Mouse (Mus musculus) neural tube, embryonic 10.5 days (tissue): Measurements from ENCODE around the gene Poldip3.

Experiments
- DNase-seq: peaks from one replicate; pipeline ENCODE4 v3.0.0-alpha.2; 2017; ENCODE audit warnings: low spot score; ENCODE audit errors: extremely low spot score

Gene Poldip3

DNA sequence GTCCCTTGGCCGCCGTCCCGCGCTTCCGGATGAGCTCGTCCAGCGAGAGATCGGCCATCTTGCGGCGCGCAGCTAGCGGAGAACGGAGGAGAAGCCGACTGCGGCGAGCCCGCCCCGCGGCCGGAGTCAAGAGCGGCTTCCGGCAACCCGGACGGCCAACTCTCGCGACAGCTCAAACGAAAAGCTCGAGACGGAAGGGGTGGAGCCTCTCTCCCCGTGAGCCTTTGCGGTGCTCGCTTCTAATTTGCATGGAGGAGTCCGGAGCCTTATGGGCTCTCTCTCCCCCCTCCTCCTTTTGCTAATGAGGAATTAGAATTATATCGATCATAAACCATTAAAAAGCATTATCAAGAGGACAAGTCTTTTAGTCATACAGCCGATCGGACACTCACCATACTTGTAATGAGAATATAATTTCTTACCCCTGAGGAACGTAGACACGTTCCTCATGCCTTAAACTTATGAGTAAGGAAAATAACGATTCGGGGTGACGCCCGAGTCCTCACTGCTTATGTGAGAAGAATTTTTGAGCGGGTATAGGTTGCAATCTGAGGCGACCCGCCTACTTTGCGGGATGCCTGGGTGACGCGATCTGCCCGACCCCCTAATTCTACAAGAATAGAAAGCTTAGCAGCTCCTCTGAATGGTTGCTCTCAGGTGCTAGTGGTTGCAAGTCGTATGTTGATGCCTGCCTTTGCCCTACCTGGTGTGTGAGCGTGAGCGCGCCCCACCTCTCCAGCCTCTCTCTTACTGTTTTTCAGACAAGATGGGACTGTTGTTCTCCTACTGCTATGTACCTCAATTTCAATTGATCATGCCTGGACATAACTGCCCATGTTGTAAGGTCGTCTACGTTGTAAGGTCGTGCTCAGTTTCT, at the start of gene Poldip3:
Gene Poldip3, minus strand, starts transcription at position 189 of the 877 bp plus-strand sequence.
- DNase-seq = peak; percentile 97

- no peak for DNase-seq
Measured at GRCm38 (mm10) chr15:83193413-83193812, 44.2 kb upstream of the Poldip3 start.

DNA sequence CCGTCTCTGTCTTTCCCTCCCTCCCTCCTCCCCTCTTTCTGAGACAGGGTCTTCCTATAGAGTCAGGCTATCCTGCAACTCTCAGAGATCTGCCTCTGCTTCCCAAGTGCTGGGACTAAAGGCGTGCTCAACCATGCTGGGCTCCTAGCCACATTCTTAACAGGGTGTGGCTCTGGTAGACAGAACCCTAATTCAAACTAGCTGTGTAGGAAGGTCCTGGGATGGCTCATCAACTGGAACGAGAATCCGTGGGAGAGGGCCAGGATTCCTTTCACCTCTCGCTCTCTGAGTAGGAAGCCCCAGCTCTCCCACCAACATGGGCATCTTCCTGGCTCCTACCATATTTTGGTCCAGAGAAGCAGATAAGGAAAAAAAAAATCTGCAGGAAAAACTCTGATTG, 33.2 kb upstream of the Poldip3 start:
- no peak for DNase-seq

GRCm38 (mm10) chr15:83181800-83182330, 32.7 kb upstream of the Poldip3 start:
- no peak for DNase-seq

DNA sequence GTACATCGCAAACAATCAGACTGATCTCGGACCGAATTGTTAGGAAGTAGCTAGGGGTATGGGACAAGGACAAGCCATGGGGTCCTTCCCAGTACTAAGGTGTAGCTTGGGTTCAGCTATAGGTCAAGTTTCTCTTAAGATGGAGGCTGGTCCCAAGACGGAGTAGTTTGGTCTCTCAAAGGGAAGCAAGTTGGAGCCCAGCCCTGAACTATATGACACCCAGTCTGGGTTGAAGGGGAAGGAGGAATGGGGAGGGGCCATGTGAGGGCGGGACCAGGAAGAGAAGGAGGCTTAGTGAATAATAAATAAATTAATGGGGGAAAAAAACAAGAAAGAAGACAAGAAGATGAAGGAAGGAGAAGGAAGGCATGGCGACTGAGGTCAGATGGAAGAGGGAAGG, 30.8 kb upstream of the Poldip3 start:
- DNase-seq = no peak

GRCm38 (mm10) chr15:83176653-83177052, 27.5 kb upstream of the Poldip3 start:
- DNase-seq = no peak

- DNase-seq = no peak
Measured at GRCm38 (mm10) chr15:83173914-83174884, 25.0 kb upstream of the Poldip3 start.

GRCm38 (mm10) chr15:83172492-83173429, 23.6 kb upstream of the Poldip3 start, which contains the start of gene Cyb5r3:
Gene Cyb5r3, minus strand, starts transcription at chr15:83172592.
- DNase-seq = no peak

DNA sequence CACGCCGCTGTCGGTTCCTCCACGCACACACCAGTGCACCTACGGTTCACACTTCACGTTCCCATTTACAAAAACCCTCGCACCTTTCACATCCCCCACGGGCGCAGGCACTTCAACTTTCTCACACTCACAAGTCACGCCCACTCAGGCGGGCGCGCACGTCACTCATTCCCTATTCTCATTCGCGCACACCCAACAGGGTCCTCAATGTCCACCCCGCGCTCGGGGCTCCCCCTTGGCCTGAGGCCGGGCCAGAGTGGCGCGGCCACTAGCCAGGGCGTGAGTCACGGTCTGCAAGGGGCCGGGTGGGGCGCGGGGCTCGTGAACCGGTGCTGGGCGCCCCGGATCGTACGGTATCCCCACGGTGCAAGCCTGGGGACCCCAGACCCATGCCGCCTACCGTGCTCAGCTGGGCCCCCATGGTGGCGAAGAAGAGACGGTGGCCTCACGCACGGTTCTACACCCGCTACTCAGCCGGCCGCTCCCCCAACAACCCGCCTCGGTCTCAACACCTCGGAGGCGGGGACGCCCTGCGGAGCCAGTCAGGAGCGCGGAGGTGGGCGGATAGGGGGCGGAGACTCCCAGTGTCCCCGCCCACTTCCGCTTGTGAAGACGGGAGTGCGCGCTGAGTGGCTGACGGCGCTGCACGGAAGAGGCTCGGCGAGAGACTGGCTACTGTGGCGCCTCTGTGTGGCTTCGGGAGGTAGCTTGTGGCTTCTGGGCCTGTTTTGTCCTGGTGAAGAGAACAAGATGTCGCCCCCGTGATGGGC, 22.7 kb upstream of the Poldip3 start:
- DNase-seq = peak; percentile 93

DNA sequence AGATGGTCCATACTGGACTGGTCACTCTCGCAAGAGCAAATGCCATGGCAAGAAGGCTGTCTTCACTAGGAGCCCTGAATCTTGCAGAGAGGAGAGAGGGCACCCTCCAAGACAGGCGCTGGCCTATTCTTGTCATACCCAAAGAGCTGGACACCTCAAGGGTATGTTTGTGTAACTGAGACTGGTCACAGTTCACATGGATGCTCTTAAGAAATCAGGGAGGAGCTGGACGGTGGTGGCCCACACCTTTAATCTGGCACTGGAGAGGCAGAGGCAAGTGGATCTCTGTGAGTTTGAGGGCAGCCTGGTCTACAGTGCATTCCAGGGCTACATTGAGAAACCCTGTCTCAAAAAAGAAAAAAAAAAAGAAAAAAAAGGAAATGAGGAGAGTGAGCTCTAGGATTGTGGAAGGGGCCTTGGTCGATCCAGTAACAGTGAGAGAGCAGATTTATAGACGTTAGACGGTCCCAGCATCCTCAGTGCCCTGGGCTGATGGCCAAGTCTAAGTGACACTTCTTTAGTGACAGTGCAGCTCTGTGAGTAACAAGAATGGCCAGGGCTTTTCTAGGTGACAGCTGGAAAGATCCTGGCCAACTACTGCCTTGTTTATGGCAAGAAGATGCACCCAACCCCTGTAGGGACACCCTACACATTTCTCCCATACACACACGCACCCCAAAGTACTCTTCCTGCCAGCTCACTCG, 21.9 kb upstream of the Poldip3 start:
- DNase-seq = no peak

DNA sequence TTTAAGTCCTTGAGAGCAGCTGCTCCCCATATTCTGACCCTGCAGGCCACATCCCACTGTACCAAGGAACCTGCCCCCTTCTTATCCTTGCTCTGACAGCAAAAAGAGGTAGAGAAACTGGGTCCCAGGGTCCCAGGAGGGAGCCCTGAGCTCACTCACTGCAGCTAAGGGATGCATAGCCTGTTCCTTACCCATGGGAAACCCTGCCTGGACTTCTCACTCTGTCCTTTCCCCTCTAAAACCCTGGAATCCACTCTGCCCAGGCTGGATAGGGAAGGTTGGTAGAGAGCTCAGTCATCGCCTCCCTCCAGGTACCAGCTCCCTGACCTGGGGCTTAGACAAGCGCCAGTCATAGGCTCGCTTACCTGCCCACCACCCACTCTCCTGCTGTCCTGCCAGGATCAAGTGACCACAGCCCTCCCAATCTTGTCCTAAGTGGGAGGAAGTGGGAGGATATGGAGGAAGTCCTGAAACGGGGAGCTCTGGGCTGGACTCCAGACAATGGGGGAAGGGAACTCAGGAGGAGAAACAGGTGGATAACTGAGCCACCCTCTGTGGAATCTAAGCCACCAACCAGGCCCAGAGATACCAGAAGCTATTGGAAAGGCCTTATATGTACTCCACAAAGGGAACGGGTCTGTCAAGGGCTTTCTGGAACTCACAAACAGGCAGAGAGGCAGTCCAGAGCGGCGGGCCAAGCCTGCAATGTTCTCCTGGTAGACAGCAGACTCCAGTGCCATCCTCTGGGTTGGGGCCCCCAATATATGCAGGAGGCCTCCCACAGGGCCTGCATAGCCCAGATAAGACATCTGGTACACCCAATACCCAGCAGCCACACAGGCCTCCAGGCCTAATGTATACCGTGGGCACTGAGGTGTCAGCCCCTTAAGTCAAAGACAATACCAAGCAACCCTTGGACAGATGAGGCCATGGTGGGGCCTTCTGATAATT, 20.9 kb upstream of the Poldip3 start:
- no peak for DNase-seq

DNA sequence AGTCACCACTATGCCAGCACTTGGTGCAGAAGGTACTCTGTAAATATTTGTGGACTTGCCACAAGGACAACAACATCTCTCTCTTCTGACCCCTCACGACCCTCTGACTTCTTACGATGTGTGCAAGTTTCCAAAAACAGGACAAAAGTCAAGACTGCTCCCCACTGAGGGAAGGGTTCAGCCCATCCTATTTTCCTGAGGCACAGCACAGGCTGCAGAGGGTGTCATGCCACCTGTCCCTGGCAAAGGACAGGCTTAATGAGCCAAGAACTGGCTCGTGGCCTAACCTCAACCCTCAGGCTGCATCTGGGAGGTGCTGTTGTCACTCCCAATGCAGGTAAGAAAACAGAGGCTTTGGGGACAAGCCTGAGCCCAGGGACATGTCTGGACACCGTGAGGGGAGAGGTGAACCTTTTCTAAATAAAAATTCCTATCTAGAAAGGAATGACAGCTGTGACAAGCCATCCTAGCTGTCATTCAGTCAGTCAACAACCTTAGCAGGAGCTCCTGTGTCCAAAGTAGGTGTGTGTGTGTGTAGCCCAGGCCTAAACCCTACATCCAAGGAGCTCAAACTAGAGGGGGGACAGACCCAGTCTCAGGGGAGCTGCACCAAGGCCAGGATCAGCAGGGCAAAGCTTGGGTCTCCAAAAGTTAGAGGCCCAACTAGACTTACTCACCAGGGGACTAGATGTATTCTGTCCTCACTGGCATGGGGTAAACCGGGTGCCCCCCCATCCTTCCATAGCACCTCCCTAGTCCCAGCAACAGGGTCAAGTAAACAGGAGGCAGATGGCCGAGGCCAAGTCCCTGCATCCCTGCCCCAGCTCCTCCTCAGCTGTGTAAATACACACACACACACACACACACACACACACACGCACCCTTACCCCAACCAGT, 19.9 kb upstream of the Poldip3 start:
- no peak for DNase-seq

- DNase-seq = no peak
Measured at GRCm38 (mm10) chr15:83168311-83168710, 19.1 kb upstream of the Poldip3 start.

- DNase-seq = no peak
Measured at GRCm38 (mm10) chr15:83167550-83168065, 18.4 kb upstream of the Poldip3 start.

GRCm38 (mm10) chr15:83167126-83167525, 17.9 kb upstream of the Poldip3 start:
- DNase-seq = no peak

DNA sequence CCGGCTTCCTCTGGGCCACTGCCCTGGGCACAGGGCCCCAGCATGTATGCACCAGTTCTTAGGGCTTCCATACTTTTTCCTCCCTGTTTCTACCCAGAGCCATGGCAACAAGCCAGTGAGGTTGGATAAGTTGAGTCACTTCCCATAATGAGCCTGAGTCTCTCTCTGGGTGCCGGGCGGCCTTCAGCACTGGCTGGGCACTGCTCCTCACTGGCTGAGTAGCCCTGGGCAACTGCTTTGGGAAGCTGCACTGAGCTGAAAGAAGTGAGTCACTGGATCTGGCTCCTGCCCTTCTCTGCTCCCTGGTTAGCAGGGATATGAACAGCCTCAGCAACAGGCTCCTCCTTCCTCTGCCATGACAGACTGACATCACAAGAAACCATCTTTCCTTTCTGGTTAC, 17.5 kb upstream of the Poldip3 start:
- no peak for DNase-seq
